Mouse (Mus musculus) small intestine, adult 2 months (tissue): ENCODE measurements around the gene Rabif. TPM values are rescaled to one million over a fixed set of nuclear protein-coding genes. Genes with fewer than 3 reads are reported as not detected.
A peak's percentile ranks its signal among the peaks of the same experiment; 100 is the strongest.

Experiments used
- H3K27ac ChIP-seq: fragments of 200-500 bp; 2 replicates; pipeline ENCODE4 v1.5.1; 2012; ENCODE audit warnings: low read depth, low read length, control low read depth, inconsistent platforms; ENCODE audit not compliant: insufficient read depth
- H3K27me3 ChIP-seq: fragments of 200-500 bp; 2 replicates; pipeline ENCODE4 v1.6.1; 2012; ENCODE audit warnings: mild to moderate bottlenecking, moderate library complexity, low read length, inconsistent platforms; ENCODE audit not compliant: control insufficient read depth, insufficient read depth
- H3K36me3 ChIP-seq: fragments of 200-500 bp; 2 replicates; pipeline ENCODE4 v1.6.1; 2012; ENCODE audit warnings: mild to moderate bottlenecking, low read length, control low read depth, inconsistent platforms; ENCODE audit not compliant: control insufficient read depth, insufficient read depth
- H3K4me1 ChIP-seq: fragments of 200-500 bp; 2 replicates; pipeline ENCODE4 v1.6.1; 2012; ENCODE audit warnings: low read length, inconsistent platforms, mixed read lengths; ENCODE audit not compliant: control insufficient read depth, insufficient read depth, insufficient read length
- H3K4me3 ChIP-seq: fragments of 200-500 bp; 2 replicates; pipeline ENCODE4 v1.5.1; 2012; ENCODE audit warnings: low read depth, mild to moderate bottlenecking, control low read depth, inconsistent platforms, low read length, moderate library complexity
- CTCF ChIP-seq: fragments of 200-500 bp; IDR thresholded peaks from 2 replicates; pipeline ENCODE4 v1.5.1; 2012; ENCODE audit warnings: low read depth, mild to moderate bottlenecking, control low read depth, inconsistent platforms, low read length, moderate library complexity, mixed read lengths; ENCODE audit not compliant: insufficient replicate concordance, insufficient read length; ENCODE audit errors: extremely low read depth
- POLR2A ChIP-seq: fragments of 200-500 bp; IDR thresholded peaks from 2 replicates; pipeline ENCODE4 v1.6.1; 2012; ENCODE audit warnings: low read depth, mild to moderate bottlenecking, control low read depth, inconsistent platforms, low read length, moderate library complexity
- WGBS: fragments of 180-500 bp; shearing (Covaris S2); methylation state at CpG from one replicate; pipeline ENCODE4 v1.1.7; 2018; 5-methylcytosine and 5-hydroxymethylcytosine counted together
- polyA plus RNA-seq: library from polyadenylated mRNA; depleted of rRNA; stranded (reverse); fragments of >200 nt; gene quantifications from 2 replicates; pipeline ENCODE4 v1.2.3, GENCODE M21; 2012

The Rabif gene
- polyA plus RNA-seq, 1 experiment: 8.5 TPM

- Histone ChIP-seq H3K27me3 (no peaks in the 10 kb centered on the region), H3K27ac (no peak overlapping the region), H3K36me3 (peaks cover 15% of the 10 kb centered on the region), H3K4me1 (no peaks in the 10 kb centered on the region), H3K4me3 (no peak overlapping the region)
- 91% methylated on average over 7 of the region's 7 CpGs for WGBS
- TF ChIP-seq POLR2A (no peak), CTCF (no peak)
Measured at GRCm38 (mm10) chr1:134458139-134458727, 36.2 kb upstream of the Rabif start.

- WGBS: 100% methylated on average over 1 of the region's 1 CpGs
- Histone ChIP-seq H3K27me3 (no peaks in the 10 kb centered on the region), H3K36me3 (peaks cover 22% of the 10 kb centered on the region), H3K4me1 (no peaks in the 10 kb centered on the region), H3K27ac (no peak overlapping the region), H3K4me3 (no peak overlapping the region)
- TF ChIP-seq POLR2A (no peak), CTCF (no peak)
Measured at GRCm38 (mm10) chr1:134460294-134461284, 33.9 kb upstream of the Rabif start.

- no peaks in the 10 kb centered on the region for H3K4me1 ChIP-seq
- H3K27ac ChIP-seq: no peak overlapping the region
- peaks cover 39% of the 10 kb centered on the region for H3K36me3 ChIP-seq
- TF ChIP-seq POLR2A (no peak), CTCF (no peak)
- no peak overlapping the region for H3K4me3 ChIP-seq
- 89% methylated on average over 2 of the region's 2 CpGs for WGBS
- H3K27me3 ChIP-seq: no peaks in the 10 kb centered on the region
Measured at GRCm38 (mm10) chr1:134484623-134485022, 9.8 kb upstream of the Rabif start.

GRCm38 (mm10) chr1:134490903-134491801, 3.3 kb upstream of the Rabif start:
- TF ChIP-seq CTCF (no peak), POLR2A (no peak)
- Histone ChIP-seq H3K4me3 (no peak overlapping the region), H3K27me3 (no peaks in the 10 kb centered on the region), H3K27ac (no peak overlapping the region), H3K4me1 (peaks cover 4% of the 10 kb centered on the region; the same call in 1 of the 2 replicates), H3K36me3 (peaks cover 18% of the 10 kb centered on the region)
- 95% methylated on average over 6 of the region's 6 CpGs for WGBS

GRCm38 (mm10) chr1:134492276-134492675, 2.2 kb upstream of the Rabif start:
- H3K4me3 ChIP-seq: no peak overlapping the region
- TF ChIP-seq POLR2A: no peak
- TF ChIP-seq CTCF: no peak
- 70% methylated on average over 7 of the region's 7 CpGs for WGBS

GRCm38 (mm10) chr1:134493496-134493895, 952 bp upstream of the Rabif start:
- H3K27me3 ChIP-seq: no peaks in the 10 kb centered on the region
- 63% methylated on average over 2 of the region's 2 CpGs for WGBS
- no peak overlapping the region for H3K27ac ChIP-seq
- H3K4me1 ChIP-seq: peaks cover 5% of the 10 kb centered on the region; the same call in 1 of the 2 replicates
- H3K36me3 ChIP-seq: peaks cover 14% of the 10 kb centered on the region
- H3K4me3 ChIP-seq: no peak overlapping the region
- TF ChIP-seq CTCF (no peak), POLR2A (no peak)

More at GRCm38 (mm10) chr1:134492276-134492675, 2.2 kb upstream of the Rabif start:
- Histone ChIP-seq H3K27ac (no peak overlapping the region), H3K27me3 (no peaks in the 10 kb centered on the region), H3K4me1 (peaks cover 5% of the 10 kb centered on the region; the same call in 1 of the 2 replicates), H3K36me3 (peaks cover 20% of the 10 kb centered on the region)

GRCm38 (mm10) chr1:134493956-134494355, 492 bp upstream of the Rabif start:
- Histone ChIP-seq H3K36me3 (peaks cover 10% of the 10 kb centered on the region), H3K4me1 (peaks cover 5% of the 10 kb centered on the region; the same call in 1 of the 2 replicates), H3K27me3 (no peaks in the 10 kb centered on the region), H3K27ac (peak overlapping the region; percentile 72; the same call in 1 of the 2 replicates), H3K4me3 (peak overlapping the region; percentile 85; the same call in 1 of the 2 replicates)
- TF ChIP-seq POLR2A (no peak), CTCF (no peak)
- 10% methylated on average over 5 of the region's 5 CpGs for WGBS
